Mouse (Mus musculus) embryo, embryonic 10 days (tissue): ENCODE data around the gene Rabl2.

Experiments
- DNase-seq: peaks from one replicate; pipeline ENCODE4 v3.0.0-alpha.2; 2015; ENCODE audit warnings: low spot score

Rabl2 gene

GRCm38 (mm10) chr15:89591723-89592455 is at the start of gene Rabl2:
TSS of gene Rabl2 (minus strand) at chr15:89591923.
- peak; percentile 96 for DNase-seq

- peak; percentile 89 for DNase-seq
Measured at GRCm38 (mm10) chr15:89623626-89623959, 31.9 kb upstream of the Rabl2 start.

GRCm38 (mm10) chr15:89622959-89623625 is 31.4 kb upstream of the Rabl2 start:
- no peak for DNase-seq

GRCm38 (mm10) chr15:89622312-89622958 is 30.7 kb upstream of the Rabl2 start:
- DNase-seq, result peak; percentile 71

- no peak for DNase-seq
Measured at GRCm38 (mm10) chr15:89607888-89608287, 16.2 kb upstream of the Rabl2 start.

GRCm38 (mm10) chr15:89607480-89607879 is 15.8 kb upstream of the Rabl2 start:
- no peak for DNase-seq

GRCm38 (mm10) chr15:89605822-89606570 is 14.3 kb upstream of the Rabl2 start:
- DNase-seq, result no peak

- no peak for DNase-seq
Measured at GRCm38 (mm10) chr15:89592548-89592947, 825 bp upstream of the Rabl2 start.

- DNase-seq, result peak; percentile 27
Measured at GRCm38 (mm10) chr15:89591317-89591716, 406 bp downstream of the Rabl2 start.

GRCm38 (mm10) chr15:89589146-89589545 is 2.6 kb downstream of the Rabl2 start:
- no peak for DNase-seq

- no peak for DNase-seq
Measured at GRCm38 (mm10) chr15:89585631-89586030, 6.1 kb downstream of the Rabl2 start.

GRCm38 (mm10) chr15:89585101-89585500 is 6.6 kb downstream of the Rabl2 start:
- DNase-seq, result no peak

- no peak for DNase-seq
Measured at GRCm38 (mm10) chr15:89582494-89582893, 9.2 kb downstream of the Rabl2 start.

GRCm38 (mm10) chr15:89572147-89572546 is 19.6 kb downstream of the Rabl2 start:
- DNase-seq, result no peak

GRCm38 (mm10) chr15:89568114-89568513 is 23.6 kb downstream of the Rabl2 start, which contains the start of gene Acr:
TSS of gene Acr (plus strand) at chr15:89568326.
- no peak for DNase-seq

GRCm38 (mm10) chr15:89559202-89559731 is 32.5 kb downstream of the Rabl2 start:
- DNase-seq, result no peak

- DNase-seq, result peak; percentile 40
Measured at GRCm38 (mm10) chr15:89557996-89558390, 33.7 kb downstream of the Rabl2 start.

- DNase-seq, result no peak
Measured at GRCm38 (mm10) chr15:89557179-89557995, 34.3 kb downstream of the Rabl2 start.

GRCm38 (mm10) chr15:89556401-89557178 is 35.1 kb downstream of the Rabl2 start:
- DNase-seq, result peak; percentile 73

GRCm38 (mm10) chr15:89555591-89555990 is 36.1 kb downstream of the Rabl2 start:
- no peak for DNase-seq
